Mouse (Mus musculus): ENCODE data around the gene Atp2c2. TPM values are rescaled to one million over a fixed set of nuclear protein-coding genes. Genes with fewer than 3 reads are reported as not detected.
A peak's percentile ranks its signal among the peaks of the same experiment; 100 is the strongest.

The Atp2c2 gene
- total and polyA plus RNA-seq, 3 experiments, result 0.07 to 0.59 TPM; not detected in 1

- Histone ChIP-seq H3K27ac (no peak overlapping the region), H3K79me2 (replicated peaks; ENCODE audit: control insufficient read depth, insufficient read depth, low read length) (no peaks in the 10 kb centered on the region), H3K9ac (ENCODE audit: low read depth, low read length) (no peak overlapping the region), H3K27me3 (ENCODE audit: control insufficient read depth, insufficient read depth, low read length) (no peaks in the 10 kb centered on the region), H3K4me3 (no peak overlapping the region), H3K4me1 (ENCODE audit: control insufficient read depth, insufficient read depth, low read length) (no peaks in the 10 kb centered on the region), H3K36me3 (ENCODE audit: control insufficient read depth, insufficient read depth, low read length) (no peaks in the 10 kb centered on the region)
- no peak for TF ChIP-seq EP300 (IDR thresholded peaks at IDR 0.05; ENCODE audit: insufficient read depth, low read depth, low read length)
- intact Hi-C loops (cut with DNase I), result no loop called here
- DNase-seq, result no peak
- 91% methylated on average over 10 of the region's 10 CpGs for WGBS
Measured at GRCm38 (mm10) chr8:119765311-119765710, 65.5 kb downstream of the Atp2c2 start.

- no peaks in the 10 kb centered on the region for H3K36me3 ChIP-seq (ENCODE audit: control insufficient read depth, insufficient read depth, low read length)
- 75% methylated on average over 22 of the region's 22 CpGs for WGBS
- no peak overlapping the region for H3K27ac ChIP-seq
Measured at GRCm38 (mm10) chr8:119765761-119766444, 66.1 kb downstream of the Atp2c2 start.

GRCm38 (mm10) chr8:119776668-119777245 lies 76.9 kb downstream of the Atp2c2 start:
- no peak overlapping the region for H3K4me3 ChIP-seq
- intact Hi-C loops (cut with DNase I), result no loop called here
- H3K4me1 ChIP-seq (ENCODE audit: control insufficient read depth, insufficient read depth, low read length), result peaks cover 2% of the 10 kb centered on the region
- DNase-seq, result no peak
- no peaks in the 10 kb centered on the region for H3K36me3 ChIP-seq (ENCODE audit: control insufficient read depth, insufficient read depth, low read length)
- H3K9ac ChIP-seq (ENCODE audit: low read depth, low read length), result peak overlapping the region; percentile 17; the same call in 1 of the 2 replicates
- no peak for TF ChIP-seq POLR2A (IDR thresholded peaks at IDR 0.05; ENCODE audit: insufficient read depth, low read depth, low read length)
- TF ChIP-seq EP300 (IDR thresholded peaks at IDR 0.05; ENCODE audit: insufficient read depth, low read depth, low read length), result no peak
- TF ChIP-seq CTCF (IDR thresholded peaks at IDR 0.05), result no peak
- H3K27ac ChIP-seq, result no peak overlapping the region
- H3K27me3 ChIP-seq (ENCODE audit: control insufficient read depth, insufficient read depth, low read length), result no peaks in the 10 kb centered on the region
- WGBS, result 63% methylated on average over 7 of the region's 7 CpGs
- H3K79me2 ChIP-seq (replicated peaks; ENCODE audit: control insufficient read depth, insufficient read depth, low read length), result no peaks in the 10 kb centered on the region

More at GRCm38 (mm10) chr8:119765761-119766444, 66.1 kb downstream of the Atp2c2 start:
- Histone ChIP-seq H3K79me2 (replicated peaks; ENCODE audit: control insufficient read depth, insufficient read depth, low read length) (no peaks in the 10 kb centered on the region), H3K4me1 (ENCODE audit: control insufficient read depth, insufficient read depth, low read length) (no peaks in the 10 kb centered on the region), H3K4me3 (no peak overlapping the region), H3K9ac (ENCODE audit: low read depth, low read length) (no peak overlapping the region), H3K27me3 (ENCODE audit: control insufficient read depth, insufficient read depth, low read length) (no peaks in the 10 kb centered on the region)
- DNase-seq, result no peak
- TF ChIP-seq CTCF (IDR thresholded peaks at IDR 0.05) (no peak), POLR2A (IDR thresholded peaks at IDR 0.05; ENCODE audit: insufficient read depth, low read depth, low read length) (no peak), EP300 (IDR thresholded peaks at IDR 0.05; ENCODE audit: insufficient read depth, low read depth, low read length) (no peak)
- intact Hi-C loops (cut with DNase I), result no loop called here

- Histone ChIP-seq H3K36me3 (ENCODE audit: control insufficient read depth, insufficient read depth, low read length) (no peaks in the 10 kb centered on the region), H3K4me1 (ENCODE audit: control insufficient read depth, insufficient read depth, low read length) (peaks cover 2% of the 10 kb centered on the region), H3K27me3 (ENCODE audit: control insufficient read depth, insufficient read depth, low read length) (no peaks in the 10 kb centered on the region), H3K9ac (ENCODE audit: low read depth, low read length) (peak overlapping the region; percentile 76), H3K79me2 (replicated peaks; ENCODE audit: control insufficient read depth, insufficient read depth, low read length) (no peaks in the 10 kb centered on the region), H3K27ac (peak overlapping the region; percentile 81), H3K4me3 (peak overlapping the region; percentile 70)
- TF ChIP-seq CTCF (IDR thresholded peaks at IDR 0.05), result no peak
- intact Hi-C loops (cut with DNase I), result no loop called here
- no peak for DNase-seq
- WGBS, result 15% methylated on average over 7 of the region's 7 CpGs
Measured at GRCm38 (mm10) chr8:119777765-119778164, 78.0 kb downstream of the Atp2c2 start.

GRCm38 (mm10) chr8:119778263-119778662 lies 78.5 kb downstream of the Atp2c2 start, which contains the start of gene Tldc1:
Gene Tldc1 (minus strand): TSS chr8:119778416.
- WGBS, result 1% methylated on average over 18 of the region's 18 CpGs
- DNase-seq, result peak; percentile 99 to 100
- no peak for TF ChIP-seq CTCF (IDR thresholded peaks at IDR 0.05)
- 0 out of 2 replicates have a peak, but pooled peaks have one; percentile 28 for TF ChIP-seq EP300 (IDR thresholded peaks at IDR 0.05; ENCODE audit: insufficient read depth, low read depth, low read length)
- peak; percentile 93 for TF ChIP-seq POLR2A (IDR thresholded peaks at IDR 0.05; ENCODE audit: insufficient read depth, low read depth, low read length)

More at GRCm38 (mm10) chr8:119778263-119778662, 78.5 kb downstream of the Atp2c2 start, which contains the start of gene Tldc1:
- no peaks in the 10 kb centered on the region for H3K27me3 ChIP-seq (ENCODE audit: control insufficient read depth, insufficient read depth, low read length)
- H3K36me3 ChIP-seq (ENCODE audit: control insufficient read depth, insufficient read depth, low read length), result no peaks in the 10 kb centered on the region
- peaks cover 2% of the 10 kb centered on the region for H3K4me1 ChIP-seq (ENCODE audit: control insufficient read depth, insufficient read depth, low read length)
- H3K79me2 ChIP-seq (replicated peaks; ENCODE audit: control insufficient read depth, insufficient read depth, low read length), result no peaks in the 10 kb centered on the region
- H3K27ac ChIP-seq, result peak within 1 kb of the TSS; percentile 81
- H3K9ac ChIP-seq (ENCODE audit: low read depth, low read length), result peak within 1 kb of the TSS; percentile 76
- peak within 1 kb of the TSS; percentile 70 for H3K4me3 ChIP-seq
- intact Hi-C loops (cut with DNase I), result no loop called here

All from heart, adult 2 months (tissue).